Mouse (Mus musculus) stomach, embryonic 15.5 days (tissue): ENCODE data around the gene Rab4b. TPM values are rescaled to one million over a fixed set of nuclear protein-coding genes. Genes with fewer than 3 reads are reported as not detected.

Source experiments
- ATAC-seq: fragments of 200-750 bp; cut with Nextera tagmentation; 2 replicates; pipeline ENCODE4 v1.8.0; 2017; ENCODE audit warnings: low read depth, moderate number of reproducible peaks, moderate TSS enrichment; ENCODE audit not compliant: insufficient read depth, low FRiP score
- H3K27ac ChIP-seq: fragments of 300-500 bp; sonication (generic); 2 replicates; pipeline ENCODE4 v1.5.1; 2015; ENCODE audit warnings: mild to moderate bottlenecking, inconsistent platforms
- H3K27me3 ChIP-seq: fragments of 300-500 bp; sonication (generic); replicated peaks from 2 replicates; pipeline ENCODE4 v1.6.1; 2015; ENCODE audit warnings: inconsistent platforms
- H3K36me3 ChIP-seq: fragments of 300-500 bp; sonication (generic); 2 replicates; pipeline ENCODE4 v1.6.1; 2015; ENCODE audit warnings: inconsistent platforms
- H3K4me1 ChIP-seq: fragments of 300-500 bp; sonication (generic); 2 replicates; pipeline ENCODE4 v1.6.1; 2015; ENCODE audit warnings: inconsistent platforms
- H3K4me2 ChIP-seq: fragments of 300-500 bp; sonication (generic); 2 replicates; pipeline ENCODE4 v1.6.1; 2015; ENCODE audit warnings: mild to moderate bottlenecking, inconsistent platforms
- H3K4me3 ChIP-seq: fragments of 300-500 bp; sonication (generic); replicated peaks from 2 replicates; pipeline ENCODE4 v1.5.1; 2015; ENCODE audit warnings: inconsistent platforms
- H3K9ac ChIP-seq: fragments of 300-500 bp; sonication (generic); 2 replicates; pipeline ENCODE4 v1.6.1; 2015; ENCODE audit warnings: inconsistent platforms
- H3K9me3 ChIP-seq: fragments of 300-500 bp; sonication (generic); 2 replicates; pipeline ENCODE4 v1.6.1; 2016; ENCODE audit warnings: inconsistent platforms
- WGBS: fragments of 180-500 bp; shearing (Covaris S2); methylation state at CpG from one replicate; pipeline ENCODE4 v1.1.7; 2015; 5-methylcytosine and 5-hydroxymethylcytosine counted together
- microRNA counts: library from miRNA; unstranded; fragments of <30 nt; microRNA quantifications from one replicate; lab custom pipeline; 2016
- microRNA-seq: library from miRNA; unstranded; fragments of <30 nt; microRNA quantifications from one replicate; pipeline ENCODE4, GENCODE M21; 2016
- polyA plus RNA-seq: library from polyadenylated mRNA; unstranded; fragments of >200 nt; fragmentation: Nextera tagmentation; extraction: Ambion mirVana; gene quantifications from 2 replicates; pipeline ENCODE4 v1.2.1, GENCODE M21; 2015

The Rab4b gene
- polyA plus RNA-seq, 1 experiment from 2014 or later: 63.5 TPM

DNA sequence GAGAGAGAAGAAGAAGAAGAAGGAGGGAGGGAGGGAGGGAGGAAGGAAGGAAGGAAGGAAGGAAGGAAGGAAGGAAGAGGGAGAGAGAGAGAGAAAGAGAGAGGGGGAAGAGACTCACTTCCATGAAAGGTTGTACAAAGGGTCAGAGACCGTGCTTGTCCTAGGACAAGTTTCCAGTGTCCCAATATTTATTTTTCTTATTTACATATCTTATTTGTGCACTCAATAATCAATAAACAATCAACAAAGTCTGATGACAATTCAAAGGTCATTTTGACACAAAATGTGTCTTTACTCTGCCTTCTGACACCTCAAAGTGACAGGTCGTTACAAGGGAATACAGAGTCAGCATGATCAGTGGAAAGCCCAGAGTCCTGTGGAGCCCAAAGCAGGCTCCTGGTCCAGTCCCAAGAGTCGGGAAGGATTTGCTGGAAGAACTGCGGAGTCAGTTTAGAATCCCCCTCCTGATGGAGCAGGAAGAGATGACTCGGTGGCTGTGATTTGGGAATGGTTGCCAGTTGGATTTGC lies 54.3 kb downstream of the Rab4b start:
- no peak for ATAC-seq
- Histone ChIP-seq H3K4me1 (no peaks in the 10 kb centered on the region), H3K9me3 (no peaks in the 10 kb centered on the region), H3K4me3 (no peak overlapping the region), H3K27me3 (no peaks in the 10 kb centered on the region), H3K4me2 (no peak overlapping the region), H3K9ac (no peak overlapping the region), H3K36me3 (no peaks in the 10 kb centered on the region), H3K27ac (no peak overlapping the region)
- 66% methylated on average over 5 of the region's 5 CpGs for WGBS

DNA sequence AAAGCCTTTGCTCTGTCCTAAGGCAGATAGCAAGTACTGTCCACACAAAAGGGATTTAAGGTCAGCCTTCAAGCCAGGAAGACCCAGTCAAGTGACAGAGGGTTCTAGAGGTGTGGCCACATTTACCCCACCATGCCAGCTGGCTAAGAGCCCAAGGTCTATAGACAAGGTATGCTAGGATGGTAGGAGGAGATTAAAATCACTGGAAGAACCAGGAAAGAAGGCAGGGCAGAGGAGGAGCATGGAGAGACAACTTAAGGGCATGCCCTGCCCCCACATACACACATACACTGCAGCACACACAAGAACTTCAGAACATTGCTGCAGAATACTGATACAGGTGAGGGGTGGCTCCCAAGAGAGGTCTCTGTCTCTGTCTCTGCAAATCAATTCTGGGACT lies 59.0 kb downstream of the Rab4b start, which contains the start of gene Cyp2f2:
Cyp2f2 (plus strand) TSS at position 234 of the 400 bp plus-strand sequence.
- Histone ChIP-seq H3K4me3 (no peak within 1 kb of the TSS), H3K9ac (no peak within 1 kb of the TSS), H3K27me3 (no peaks in the 10 kb centered on the region), H3K4me2 (no peak within 1 kb of the TSS), H3K36me3 (no peaks in the 10 kb centered on the region), H3K9me3 (no peaks in the 10 kb centered on the region), H3K27ac (no peak within 1 kb of the TSS), H3K4me1 (no peaks in the 10 kb centered on the region)
- ATAC-seq: no peak

MicroRNAs encoded within 50 kb of the gene (microRNA counts, 519-probe panel; counts per million panel counts)
- not detected for microRNA mmu-miR-1191 (lab: Ali Mortazavi, UCI)

Small RNA genes lying within 50 kb of the gene (microRNA-seq; reads per million reads assigned to microRNA genes)
- 5.8 reads per million, percentile 20 among the genes with 10 or more reads in this experiment for gene Mir1191
- gene Mir3101: 0.97 reads per million

Other genes with a start within 250 kb of the Rab4b start
- gene Cyp2a22, start 239.5 kb downstream of the Rab4b start, polyA plus RNA-seq: not detected in 2 replicates
- 0.18 TPM in 1 of 2 replicates, not detected in the other for gene Cyp2a12, start 149.8 kb downstream of the Rab4b start, polyA plus RNA-seq
- 57.7 and 91.6 TPM in 2 replicates for gene Cyp2f2, start 59.0 kb downstream of the Rab4b start, polyA plus RNA-seq
- gene Cyp2t4, start 25.2 kb downstream of the Rab4b start, polyA plus RNA-seq: not detected in 2 replicates
- gene Egln2, start 12.1 kb downstream of the Rab4b start, polyA plus RNA-seq: 68.9 and 73.7 TPM in 2 replicates
- gene Gm21983, start 2.2 kb upstream of the Rab4b start, polyA plus RNA-seq: 0.59 TPM in 1 of 2 replicates, not detected in the other
- 12.3 and 21.2 TPM in 2 replicates for gene Mia, start 2.3 kb upstream of the Rab4b start, polyA plus RNA-seq
- 3.1 and 3.9 TPM in 2 replicates for gene BC024978, start 16.9 kb upstream of the Rab4b start, polyA plus RNA-seq
- 219 and 224 TPM in 2 replicates for gene Snrpa, start 17.4 kb upstream of the Rab4b start, polyA plus RNA-seq
- gene Itpkc, start 49.8 kb upstream of the Rab4b start, polyA plus RNA-seq: 8.8 and 9.4 TPM in 2 replicates
- gene Coq8b, start 54.1 kb upstream of the Rab4b start, polyA plus RNA-seq: 21.2 and 26.2 TPM in 2 replicates
- gene Numbl, start 79.5 kb upstream of the Rab4b start, polyA plus RNA-seq: 22.7 and 23.4 TPM in 2 replicates
- gene Ltbp4, start 158.8 kb upstream of the Rab4b start, polyA plus RNA-seq: 154 and 161 TPM in 2 replicates
- gene Shkbp1, start 177.1 kb upstream of the Rab4b start, polyA plus RNA-seq: 38.8 and 43.7 TPM in 2 replicates
- 0.62 and 1.7 TPM in 2 replicates for gene Gm20479, start 178.5 kb upstream of the Rab4b start, polyA plus RNA-seq